Mouse (Mus musculus) midbrain, embryonic 12.5 days (tissue): ENCODE measurements around the gene Ripk3. TPM values are rescaled to one million over a fixed set of nuclear protein-coding genes. Genes with fewer than 3 reads are reported as not detected.
A peak's percentile ranks its signal among the peaks of the same experiment; 100 is the strongest.

ENCODE experiments used
- ATAC-seq: fragments of 200-750 bp; cut with Nextera tagmentation; 2 replicates; pipeline ENCODE4 v1.8.0; 2017; ENCODE audit warnings: low read depth, moderate TSS enrichment, moderate library complexity; ENCODE audit not compliant: low FRiP score
- H3K27ac ChIP-seq: fragments of 300-500 bp; sonication (generic); replicated peaks from 2 replicates; pipeline ENCODE4 v1.5.1; 2016; ENCODE audit warnings: mild to moderate bottlenecking
- H3K27me3 ChIP-seq: fragments of 300-500 bp; sonication (generic); 2 replicates; pipeline ENCODE4 v1.6.1; 2016; ENCODE audit warnings: mild to moderate bottlenecking
- H3K36me3 ChIP-seq: fragments of 300-500 bp; sonication (generic); 2 replicates; pipeline ENCODE4 v1.6.1; 2016
- H3K4me1 ChIP-seq: fragments of 300-500 bp; sonication (generic); 2 replicates; pipeline ENCODE4 v1.6.1; 2016
- H3K4me2 ChIP-seq: fragments of 300-500 bp; sonication (generic); replicated peaks from 2 replicates; pipeline ENCODE4 v1.6.1; 2016; ENCODE audit warnings: mild to moderate bottlenecking, moderate library complexity
- H3K4me3 ChIP-seq: fragments of 300-500 bp; sonication (generic); 2 replicates; pipeline ENCODE4 v1.5.1; 2016; ENCODE audit warnings: mild to moderate bottlenecking
- H3K9ac ChIP-seq: fragments of 300-500 bp; sonication (generic); replicated peaks from 2 replicates; pipeline ENCODE4 v1.6.1; 2016; ENCODE audit warnings: mild to moderate bottlenecking, moderate library complexity
- H3K9me3 ChIP-seq: fragments of 300-500 bp; sonication (generic); 2 replicates; pipeline ENCODE4 v1.6.1; 2016; ENCODE audit warnings: mild to moderate bottlenecking
- WGBS: fragments of 180-500 bp; shearing (Covaris S2); methylation state at CpG from one replicate; pipeline ENCODE4 v1.1.7; 2016; 5-methylcytosine and 5-hydroxymethylcytosine counted together
- polyA plus RNA-seq: library from polyadenylated mRNA; unstranded; fragments of >200 nt; fragmentation: Nextera tagmentation; extraction: Ambion mirVana; gene quantifications from 2 replicates; pipeline ENCODE4 v1.2.1, GENCODE M21; 2016

Gene Ripk3
- polyA plus RNA-seq: 5.3 and 8.3 TPM in 2 replicates

- peaks cover 70% of the 10 kb centered on the region for H3K27me3 ChIP-seq
These were observed at the start of gene Ripk3 for GRCm38 (mm10) chr14:55788256-55789050. Ripk3 (minus strand) TSS chr14:55788865.

GRCm38 (mm10) chr14:55838312-55838711, 49.6 kb upstream of the Ripk3 start:
- H3K27ac ChIP-seq: no peak overlapping the region
- H3K27me3 ChIP-seq: no peaks in the 10 kb centered on the region
- ATAC-seq: no peak
- 75% methylated on average over 5 of the region's 5 CpGs for WGBS
- H3K4me2 ChIP-seq: no peak overlapping the region
- H3K36me3 ChIP-seq: no peaks in the 10 kb centered on the region
- H3K4me1 ChIP-seq: no peaks in the 10 kb centered on the region; the same call in 1 of the 2 replicates
- no peaks in the 10 kb centered on the region for H3K9me3 ChIP-seq
- no peak overlapping the region for H3K9ac ChIP-seq
- no peak overlapping the region for H3K4me3 ChIP-seq

More at GRCm38 (mm10) chr14:55788256-55789050, at the start of gene Ripk3:
- peak within 1 kb of the TSS; percentile 44 for H3K4me2 ChIP-seq
- H3K36me3 ChIP-seq: no peaks in the 10 kb centered on the region
- WGBS: 5% methylated on average over 40 of the region's 40 CpGs
- H3K4me3 ChIP-seq: peak within 1 kb of the TSS; percentile 25
- no peak for ATAC-seq
- no peak within 1 kb of the TSS for H3K9ac ChIP-seq
- peaks cover 6% of the 10 kb centered on the region for H3K4me1 ChIP-seq
- no peak within 1 kb of the TSS for H3K27ac ChIP-seq
- no peaks in the 10 kb centered on the region for H3K9me3 ChIP-seq

DNA sequence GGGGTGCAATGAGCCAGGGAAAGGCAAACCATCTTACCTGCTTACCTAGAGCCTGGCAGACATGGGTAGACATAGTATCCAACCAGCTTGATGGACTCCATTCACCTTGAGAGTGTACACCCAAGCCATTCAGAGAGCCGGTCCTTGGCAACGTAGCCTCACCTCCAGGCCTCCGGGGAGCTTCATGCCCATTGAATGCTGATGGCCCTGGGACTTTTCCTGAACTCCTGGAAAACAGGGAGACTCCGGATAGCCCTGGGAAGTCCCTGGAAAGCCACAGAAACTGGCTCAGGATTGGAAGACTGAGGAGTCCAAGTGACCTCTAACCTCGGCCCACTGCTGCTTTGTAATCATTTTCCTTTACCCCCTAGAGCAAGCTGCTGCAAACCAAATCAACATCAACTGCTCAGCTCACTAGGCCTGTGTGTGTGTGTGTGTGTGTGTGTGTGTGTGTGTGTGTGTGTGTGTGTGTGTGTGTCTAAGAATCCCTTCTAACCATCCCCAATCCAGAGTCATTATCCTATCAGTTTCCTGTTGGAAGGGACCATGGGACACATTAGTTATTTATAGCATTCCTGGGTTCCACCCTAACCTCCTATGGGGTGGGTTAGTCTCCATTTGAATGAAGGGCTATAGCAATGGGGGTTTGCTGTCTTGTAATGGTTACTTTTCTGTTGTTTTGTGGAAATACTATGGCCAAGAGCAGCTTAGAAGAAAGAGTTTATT, 46.3 kb upstream of the Ripk3 start:
- Histone ChIP-seq H3K9me3 (no peaks in the 10 kb centered on the region), H3K27me3 (no peaks in the 10 kb centered on the region), H3K27ac (no peak overlapping the region), H3K4me3 (no peak overlapping the region), H3K9ac (no peak overlapping the region), H3K36me3 (no peaks in the 10 kb centered on the region), H3K4me2 (no peak overlapping the region), H3K4me1 (no peaks in the 10 kb centered on the region; the same call in 1 of the 2 replicates)
- 71% methylated on average over 5 of the region's 5 CpGs for WGBS
- ATAC-seq: no peak

GRCm38 (mm10) chr14:55833126-55833525, 44.5 kb upstream of the Ripk3 start:
- Histone ChIP-seq H3K4me3 (no peak overlapping the region), H3K4me2 (no peak overlapping the region), H3K36me3 (no peaks in the 10 kb centered on the region), H3K4me1 (no peaks in the 10 kb centered on the region), H3K9me3 (no peaks in the 10 kb centered on the region), H3K9ac (no peak overlapping the region), H3K27me3 (0 out of 2 replicates have a peak, but pooled peaks cover 2% of the 10 kb centered on the region), H3K27ac (no peak overlapping the region)
- no peak for ATAC-seq
- WGBS: 87% methylated on average over 4 of the region's 4 CpGs

DNA sequence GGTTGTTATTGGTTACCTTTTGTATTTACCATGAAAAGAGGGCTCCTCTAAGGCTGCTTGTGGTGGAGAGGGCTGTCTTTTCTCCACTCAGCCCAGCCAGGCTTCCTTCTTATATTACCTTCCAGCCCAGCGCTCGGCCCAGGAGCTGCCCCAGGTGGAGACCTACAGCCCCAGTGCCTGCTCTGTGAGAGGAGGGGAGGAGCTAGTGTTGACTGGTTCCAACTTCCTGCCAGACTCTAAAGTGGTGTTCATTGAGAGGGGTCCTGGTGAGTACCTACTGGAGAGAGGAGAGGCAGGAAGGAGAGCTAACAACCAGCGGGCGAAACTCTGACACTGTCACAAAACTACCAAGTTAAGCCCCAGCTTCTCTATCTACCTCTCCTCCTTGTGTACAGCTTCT, 41.7 kb upstream of the Ripk3 start:
- ATAC-seq: no peak
- H3K9ac ChIP-seq: no peak overlapping the region
- no peaks in the 10 kb centered on the region for H3K36me3 ChIP-seq
- H3K27me3 ChIP-seq: peaks cover 26% of the 10 kb centered on the region
- peaks cover 17% of the 10 kb centered on the region for H3K4me1 ChIP-seq
- H3K4me2 ChIP-seq: no peak overlapping the region
- WGBS: 97% methylated on average over 4 of the region's 4 CpGs
- H3K4me3 ChIP-seq: no peak overlapping the region
- no peaks in the 10 kb centered on the region for H3K9me3 ChIP-seq
- no peak overlapping the region for H3K27ac ChIP-seq

- H3K27ac ChIP-seq: no peak overlapping the region
- no peaks in the 10 kb centered on the region for H3K36me3 ChIP-seq
- no peak for ATAC-seq
- no peaks in the 10 kb centered on the region for H3K9me3 ChIP-seq
- peaks cover 22% of the 10 kb centered on the region for H3K4me1 ChIP-seq
- 91% methylated on average over 16 of the region's 16 CpGs for WGBS
- H3K4me3 ChIP-seq: no peak overlapping the region
- H3K4me2 ChIP-seq: no peak overlapping the region
- H3K27me3 ChIP-seq: peaks cover 31% of the 10 kb centered on the region
- no peak overlapping the region for H3K9ac ChIP-seq
These were observed 41.2 kb upstream of the Ripk3 start for GRCm38 (mm10) chr14:55829854-55830253.

GRCm38 (mm10) chr14:55828716-55829263, 40.1 kb upstream of the Ripk3 start:
- WGBS: 35% methylated on average over 3 of the region's 3 CpGs
- Histone ChIP-seq H3K9me3 (no peaks in the 10 kb centered on the region), H3K27me3 (peaks cover 34% of the 10 kb centered on the region), H3K4me1 (peaks cover 33% of the 10 kb centered on the region), H3K4me2 (no peak overlapping the region), H3K27ac (no peak overlapping the region), H3K36me3 (no peaks in the 10 kb centered on the region), H3K9ac (no peak overlapping the region), H3K4me3 (no peak overlapping the region)
- ATAC-seq: no peak

GRCm38 (mm10) chr14:55826551-55827340, 38.1 kb upstream of the Ripk3 start:
- H3K4me3 ChIP-seq: peak overlapping the region; percentile 64
- H3K27me3 ChIP-seq: peaks cover 34% of the 10 kb centered on the region
- H3K9ac ChIP-seq: peak overlapping the region; percentile 65; the same call in 1 of the 2 replicates
- no peaks in the 10 kb centered on the region for H3K36me3 ChIP-seq
- no peaks in the 10 kb centered on the region for H3K9me3 ChIP-seq
- 10% methylated on average over 36 of the region's 41 CpGs for WGBS
- ATAC-seq: no peak
- peak overlapping the region; percentile 12; the same call in 1 of the 2 replicates for H3K27ac ChIP-seq
- peak overlapping the region; percentile 86 for H3K4me2 ChIP-seq
- peaks cover 47% of the 10 kb centered on the region for H3K4me1 ChIP-seq

DNA sequence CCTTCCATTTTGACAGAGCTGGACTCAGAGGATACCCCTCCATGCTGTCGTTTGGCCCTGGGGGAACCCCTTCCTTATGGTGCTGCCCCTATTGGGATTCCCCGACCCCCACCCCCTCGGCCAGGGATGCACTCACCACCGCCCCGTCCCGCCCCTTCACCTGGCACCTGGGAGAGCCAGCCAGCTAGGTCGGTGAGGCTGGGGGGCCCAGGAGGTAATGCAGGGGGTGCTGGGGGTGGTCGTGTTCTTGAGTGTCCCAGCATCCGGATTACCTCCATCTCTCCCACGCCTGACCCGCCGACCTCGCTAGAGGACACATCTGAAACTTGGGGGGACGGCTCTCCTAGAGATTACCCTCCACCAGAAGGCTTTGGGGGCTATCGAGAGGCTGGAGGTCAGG, 37.5 kb upstream of the Ripk3 start:
- Histone ChIP-seq H3K9me3 (no peaks in the 10 kb centered on the region), H3K36me3 (no peaks in the 10 kb centered on the region), H3K4me3 (peak overlapping the region; percentile 64), H3K27ac (no peak overlapping the region; the same call in 1 of the 2 replicates), H3K4me2 (peak overlapping the region; percentile 86), H3K27me3 (peaks cover 34% of the 10 kb centered on the region), H3K9ac (peak overlapping the region; percentile 65), H3K4me1 (peaks cover 47% of the 10 kb centered on the region)
- ATAC-seq: no peak; the same call in 1 of the 2 replicates
- WGBS: 6% methylated on average over 15 of the region's 15 CpGs

DNA sequence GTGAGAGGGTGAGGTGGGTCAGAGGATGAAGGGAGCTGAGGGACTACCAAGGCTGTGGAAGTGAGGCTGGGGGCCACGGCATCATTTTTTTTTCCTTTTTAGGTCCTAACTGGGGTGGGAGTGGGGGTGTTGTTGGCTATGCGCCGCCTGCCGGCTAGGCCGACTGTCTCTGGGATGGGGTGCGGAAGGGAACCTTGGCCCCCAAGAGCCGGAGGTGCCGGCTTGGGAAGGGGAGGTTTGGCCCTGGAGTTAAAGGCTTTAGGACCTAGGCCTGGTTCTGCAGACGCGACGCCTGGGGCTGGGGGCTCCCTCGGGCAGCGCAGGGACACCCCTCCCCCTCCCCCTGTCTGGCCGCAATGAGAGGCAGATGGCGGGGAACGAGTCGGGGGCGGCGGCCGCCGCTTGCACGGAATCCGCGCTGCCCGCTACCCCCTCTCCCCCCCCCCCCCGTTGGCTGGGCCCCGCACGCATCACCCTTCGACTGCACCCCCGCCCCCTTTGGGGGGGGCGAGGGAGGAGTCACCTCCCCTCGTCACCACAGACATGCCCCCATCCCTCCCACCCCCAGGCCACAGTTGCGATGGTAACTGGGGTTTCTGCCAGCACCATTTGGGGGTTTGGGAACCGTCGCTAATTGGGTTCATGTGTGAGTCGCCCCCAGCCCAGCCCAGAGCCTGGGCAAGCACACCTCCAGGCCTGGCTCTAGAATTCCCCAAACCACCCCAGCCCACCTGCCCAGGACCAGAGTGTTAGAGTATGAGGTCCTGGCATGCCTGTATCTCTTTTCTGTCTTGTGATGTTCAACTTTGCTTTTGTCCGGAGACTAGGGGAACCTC, 36.8 kb upstream of the Ripk3 start:
- Histone ChIP-seq H3K9me3 (no peaks in the 10 kb centered on the region), H3K9ac (peak overlapping the region; percentile 65), H3K27me3 (peaks cover 34% of the 10 kb centered on the region), H3K27ac (peak overlapping the region; percentile 49), H3K4me1 (peaks cover 47% of the 10 kb centered on the region), H3K4me2 (peak overlapping the region; percentile 86), H3K4me3 (peak overlapping the region; percentile 64), H3K36me3 (no peaks in the 10 kb centered on the region)
- WGBS: under 1% methylated on average over 15 of the region's 37 CpGs
- ATAC-seq: peak; percentile 45; the same call in 1 of the 2 replicates
